Mouse (Mus musculus) hindbrain, embryonic 10.5 days (tissue): ENCODE measurements around the gene Wnk2. TPM values are rescaled to one million over a fixed set of nuclear protein-coding genes. Genes with fewer than 3 reads are reported as not detected.

Experiments
- DNase-seq: peaks from one replicate; pipeline ENCODE4 v3.0.0-alpha.2; 2017; ENCODE audit warnings: low spot score
- H3K27ac ChIP-seq: fragments of 300-500 bp; sonication (generic); 2 replicates; pipeline ENCODE4 v1.5.1; 2016; ENCODE audit warnings: mild to moderate bottlenecking, moderate library complexity
- H3K27me3 ChIP-seq: fragments of 300-500 bp; sonication (generic); 2 replicates; pipeline ENCODE4 v1.6.1; 2016; ENCODE audit warnings: mild to moderate bottlenecking; ENCODE audit not compliant: poor library complexity, insufficient read depth, severe bottlenecking
- H3K36me3 ChIP-seq: fragments of 300-500 bp; sonication (generic); 2 replicates; pipeline ENCODE4 v1.6.1; 2016; ENCODE audit warnings: mild to moderate bottlenecking, moderate library complexity
- H3K4me1 ChIP-seq: fragments of 300-500 bp; sonication (generic); replicated peaks from 2 replicates; pipeline ENCODE4 v1.6.1; 2016; ENCODE audit warnings: mild to moderate bottlenecking
- H3K4me3 ChIP-seq: fragments of 300-500 bp; sonication (generic); 2 replicates; pipeline ENCODE4 v1.5.1; 2016; ENCODE audit warnings: mild to moderate bottlenecking, moderate library complexity
- H3K9me3 ChIP-seq: fragments of 300-500 bp; sonication (generic); 2 replicates; pipeline ENCODE4 v1.6.1; 2016; ENCODE audit warnings: mild to moderate bottlenecking, moderate library complexity
- WGBS: fragments of 180-500 bp; shearing (Covaris S2); methylation state at CpG from one replicate; pipeline ENCODE4 v1.1.7; 2016; 5-methylcytosine and 5-hydroxymethylcytosine counted together
- polyA plus RNA-seq: library from polyadenylated mRNA; unstranded; fragments of >200 nt; fragmentation: Nextera tagmentation; extraction: Ambion mirVana; gene quantifications from 2 replicates; pipeline ENCODE4 v1.2.1, GENCODE M21; 2016

The Wnk2 gene
- polyA plus RNA-seq, 1 experiment from 2014 or later: 8.5 TPM

- Histone ChIP-seq H3K27me3 (peaks cover 20% of the 10 kb centered on the region), H3K4me1 (peaks cover 39% of the 10 kb centered on the region), H3K9me3 (peaks cover 7% of the 10 kb centered on the region; the same call in 1 of the 2 replicates), H3K4me3 (peak overlapping the region; percentile 46), H3K36me3 (peaks cover 4% of the 10 kb centered on the region; the same call in 1 of the 2 replicates), H3K27ac (peak overlapping the region; percentile 80)
- WGBS: 3% methylated on average over 30 of the region's 30 CpGs
- peak; percentile 48 for DNase-seq
Observed at GRCm38 (mm10) chr13:49015366-49016306, 132.2 kb downstream of the Wnk2 start.

- 21% methylated on average over 5 of the region's 5 CpGs for WGBS
- Histone ChIP-seq H3K27me3 (peaks cover 26% of the 10 kb centered on the region), H3K4me1 (peaks cover 31% of the 10 kb centered on the region), H3K9me3 (peaks cover 7% of the 10 kb centered on the region; the same call in 1 of the 2 replicates), H3K36me3 (peaks cover 4% of the 10 kb centered on the region; the same call in 1 of the 2 replicates), H3K4me3 (no peak overlapping the region), H3K27ac (no peak overlapping the region)
- no peak for DNase-seq
Observed at GRCm38 (mm10) chr13:49013206-49013794, 134.5 kb downstream of the Wnk2 start.

- H3K27me3 ChIP-seq: no peaks in the 10 kb centered on the region
- WGBS: 78% methylated on average over 3 of the region's 3 CpGs
- H3K9me3 ChIP-seq: no peaks in the 10 kb centered on the region
- H3K36me3 ChIP-seq: no peaks in the 10 kb centered on the region
- no peak overlapping the region for H3K27ac ChIP-seq
- peaks cover 9% of the 10 kb centered on the region; the same call in 1 of the 2 replicates for H3K4me1 ChIP-seq
- no peak overlapping the region for H3K4me3 ChIP-seq
- DNase-seq: no peak
Observed at GRCm38 (mm10) chr13:49001691-49002090, 146.1 kb downstream of the Wnk2 start.

GRCm38 (mm10) chr13:48998591-48998990 lies 149.2 kb downstream of the Wnk2 start:
- peak; percentile 64 for DNase-seq
- 12% methylated on average over 6 of the region's 6 CpGs for WGBS
- Histone ChIP-seq H3K4me3 (no peak overlapping the region), H3K36me3 (no peaks in the 10 kb centered on the region), H3K4me1 (peaks cover 20% of the 10 kb centered on the region), H3K9me3 (no peaks in the 10 kb centered on the region), H3K27ac (no peak overlapping the region), H3K27me3 (no peaks in the 10 kb centered on the region)

- H3K4me1 ChIP-seq: peaks cover 20% of the 10 kb centered on the region
- DNase-seq: no peak
- H3K36me3 ChIP-seq: no peaks in the 10 kb centered on the region
- H3K9me3 ChIP-seq: no peaks in the 10 kb centered on the region
- 89% methylated on average over 4 of the region's 4 CpGs for WGBS
- H3K4me3 ChIP-seq: no peak overlapping the region
- no peak overlapping the region for H3K27ac ChIP-seq
- no peaks in the 10 kb centered on the region for H3K27me3 ChIP-seq
Observed at GRCm38 (mm10) chr13:48996731-48997130, 151.1 kb downstream of the Wnk2 start.

- Histone ChIP-seq H3K9me3 (no peaks in the 10 kb centered on the region), H3K4me1 (peaks cover 20% of the 10 kb centered on the region), H3K4me3 (no peak overlapping the region), H3K27ac (no peak overlapping the region), H3K27me3 (no peaks in the 10 kb centered on the region), H3K36me3 (no peaks in the 10 kb centered on the region)
- 25% methylated on average over 3 of the region's 3 CpGs for WGBS
- peak; percentile 23 for DNase-seq
Observed at GRCm38 (mm10) chr13:48994903-48995302, 152.9 kb downstream of the Wnk2 start.

- Histone ChIP-seq H3K27ac (no peak overlapping the region), H3K9me3 (no peaks in the 10 kb centered on the region), H3K36me3 (no peaks in the 10 kb centered on the region), H3K27me3 (no peaks in the 10 kb centered on the region), H3K4me3 (no peak overlapping the region), H3K4me1 (peaks cover 12% of the 10 kb centered on the region)
- no peak for DNase-seq
Observed at GRCm38 (mm10) chr13:48992914-48993313, 154.9 kb downstream of the Wnk2 start.

- Histone ChIP-seq H3K27me3 (no peaks in the 10 kb centered on the region), H3K36me3 (no peaks in the 10 kb centered on the region), H3K4me1 (peaks cover 8% of the 10 kb centered on the region), H3K4me3 (no peak overlapping the region), H3K27ac (no peak overlapping the region), H3K9me3 (no peaks in the 10 kb centered on the region)
- no peak for DNase-seq
- WGBS: 87% methylated on average over 2 of the region's 2 CpGs
Observed at GRCm38 (mm10) chr13:48990138-48990537, 157.7 kb downstream of the Wnk2 start.

Other genes with a start within 250 kb of the Wnk2 start
- 11.9 and 13.7 TPM in 2 replicates for gene Fam120a, start 180.0 kb downstream of the Wnk2 start, polyA plus RNA-seq
- gene Ninj1, start 39.5 kb upstream of the Wnk2 start, polyA plus RNA-seq: 26.3 and 28.3 TPM in 2 replicates
- 25.8 and 27.4 TPM in 2 replicates for gene Card19, start 68.0 kb upstream of the Wnk2 start, polyA plus RNA-seq
- 1.4 and 1.6 TPM in 2 replicates for gene Susd3, start 100.7 kb upstream of the Wnk2 start, polyA plus RNA-seq
- gene Fgd3, start 172.3 kb upstream of the Wnk2 start, polyA plus RNA-seq: 0.98 TPM in 2 replicates
- 31.8 and 32.0 TPM in 2 replicates for gene Bicd2, start 193.6 kb upstream of the Wnk2 start, polyA plus RNA-seq